Mouse (Mus musculus) left cerebral cortex, adult 2 months (tissue): ENCODE measurements at regions not wholly inside any gene's neighbourhood (a gene's known extent, or its start where the extent isn't known, plus 50 kb on each side); places are given as distances from the start of the nearest gene placed in this dataset.
"Not testable (repeated sequence)": the region's sequence is repeated elsewhere in the genome, so short reads cannot be mapped to it uniquely, and the experiment has no call there.

Experiments
- DNase-seq, 2 experiments: peaks; one replicate each; pipeline ENCODE4 v3.0.0; 2021 to 2022; ENCODE audit warnings: low spot score in 2 of 2, mixed read lengths in 1 of 2; ENCODE audit errors: extremely low spot score in 1 of 2
- H3K27ac ChIP-seq: fragments of 200-600 bp; 2 replicates; pipeline ENCODE4 v1.8.1; 2022
- H3K4me3 ChIP-seq: fragments of 200-600 bp; 2 replicates; pipeline ENCODE4 v1.8.1; 2022
- CTCF ChIP-seq: fragments of 200-600 bp; IDR thresholded peaks from 2 replicates; pipeline ENCODE4 v1.8.1; 2022; ENCODE audit warnings: antibody characterized with exemption, mild to moderate bottlenecking, moderate library complexity
- intact Hi-C: fragments of 180-260 bp; cut with DNase I; formaldehyde crosslinking; loops from one replicate; pipeline ENCODE4 v1.15.1; 2025

- TF ChIP-seq CTCF, result no peak
- intact Hi-C loops, result no loop called here
- no peak for DNase-seq
- no peak overlapping the region for H3K27ac ChIP-seq
- no peak overlapping the region for H3K4me3 ChIP-seq
Measured at GRCm38 (mm10) chr16:58072441-58072840, 317.9 kb upstream of the Col8a1 start.

- H3K27ac ChIP-seq, result no peak overlapping the region
- intact Hi-C loops, result no loop called here
Measured at GRCm38 (mm10) chr16:58100351-58100750, 307.9 kb upstream of the Dcbld2 start.

DNA sequence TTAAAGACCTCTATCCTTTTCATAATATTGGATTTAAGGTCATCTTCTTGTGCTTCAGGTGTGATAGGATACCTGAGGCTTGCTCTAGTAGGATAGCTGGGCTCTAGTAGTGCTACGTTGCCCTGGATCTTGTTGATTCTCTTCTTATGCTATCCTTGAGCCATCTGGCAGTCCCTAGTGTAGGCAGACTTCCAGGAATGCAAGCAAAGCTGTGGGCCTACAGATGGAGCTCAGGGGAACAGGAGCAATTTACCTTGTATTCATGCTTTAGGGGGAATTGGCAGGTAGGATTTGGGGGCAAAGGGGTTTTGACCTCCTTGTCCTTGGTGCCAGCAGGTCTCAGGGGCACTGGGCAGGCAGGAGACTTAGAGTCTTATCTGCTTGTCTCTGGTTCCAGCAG lies 297.8 kb upstream of the Dcbld2 start:
- no peak for TF ChIP-seq CTCF
- DNase-seq, result no peak

More at GRCm38 (mm10) chr16:58100351-58100750, 307.9 kb upstream of the Dcbld2 start:
- no peak overlapping the region for H3K4me3 ChIP-seq
- TF ChIP-seq CTCF, result no peak
- DNase-seq, result no peak

GRCm38 (mm10) chr16:58126086-58126485 lies 282.2 kb upstream of the Dcbld2 start:
- no peak for DNase-seq
- Histone ChIP-seq H3K27ac (no peak overlapping the region), H3K4me3 (no peak overlapping the region)
- intact Hi-C loops, result no loop called here
- no peak for TF ChIP-seq CTCF

More for the DNA sequence above, 297.8 kb upstream of the Dcbld2 start:
- intact Hi-C loops, result no loop called here
- Histone ChIP-seq H3K27ac (no peak overlapping the region), H3K4me3 (no peak overlapping the region)

DNA sequence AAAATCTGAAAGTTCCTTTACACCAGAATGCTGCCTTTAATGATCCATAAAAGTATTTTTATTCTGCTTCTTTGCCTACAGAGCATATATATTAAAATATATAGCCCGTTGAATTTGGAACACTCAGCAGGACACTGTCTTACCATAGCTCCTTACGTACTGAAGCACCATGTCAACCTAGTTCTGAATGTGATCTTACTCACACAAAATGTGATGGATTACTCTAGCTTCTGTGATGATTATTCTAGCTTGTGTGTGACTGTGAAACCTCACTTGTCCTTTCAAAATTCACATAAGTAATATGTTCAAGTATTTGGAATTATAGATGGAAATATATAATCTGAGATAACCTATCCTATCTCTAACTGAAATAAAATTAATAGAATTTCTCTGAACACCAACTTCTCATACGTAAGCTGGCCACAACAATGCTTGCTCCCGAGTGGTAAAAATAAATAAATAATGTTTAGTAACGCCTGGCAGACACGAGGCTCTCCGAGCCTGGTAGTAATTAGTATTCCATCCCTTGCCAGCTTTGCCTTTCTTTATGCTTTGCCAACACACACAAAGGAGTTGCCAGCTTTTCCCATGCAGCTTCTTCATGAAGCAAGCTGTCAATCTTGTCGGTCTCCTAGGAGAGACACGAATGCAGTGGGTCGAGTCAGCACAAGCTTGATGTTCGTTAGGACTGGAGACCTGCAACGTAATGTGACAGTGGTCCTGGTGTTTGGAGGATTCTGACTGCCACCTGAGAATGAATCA lies 271.9 kb upstream of the Dcbld2 start:
- Histone ChIP-seq H3K27ac (no peak overlapping the region), H3K4me3 (peak overlapping the region; percentile 22; the same call in 1 of the 2 replicates)
- DNase-seq, result no peak
- intact Hi-C loops, result no loop called here
- TF ChIP-seq CTCF, result no peak

DNA sequence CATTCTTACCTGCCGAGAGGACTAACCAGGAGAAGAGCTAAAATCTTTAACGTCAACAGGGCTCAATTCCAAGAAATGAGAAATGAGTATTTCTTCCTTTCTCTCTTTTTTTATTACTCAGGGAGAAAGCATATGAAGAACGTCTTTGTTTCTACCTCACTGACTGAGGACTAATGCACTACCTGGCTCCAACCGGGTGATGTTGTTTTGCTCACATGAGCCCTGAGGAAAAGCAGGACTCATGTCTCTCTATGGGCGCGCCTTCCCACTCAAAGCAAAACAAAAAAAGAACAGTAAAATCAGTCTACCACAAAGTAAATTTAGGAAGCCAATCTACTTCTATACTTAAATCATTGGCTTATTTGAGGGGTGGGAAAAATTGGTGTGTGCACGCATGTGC lies 271.3 kb upstream of the Dcbld2 start:
- Histone ChIP-seq H3K4me3 (peak overlapping the region; percentile 22; the same call in 1 of the 2 replicates), H3K27ac (no peak overlapping the region)
- no peak for TF ChIP-seq CTCF
- intact Hi-C loops, result no loop called here
- no peak for DNase-seq

- DNase-seq, result no peak
- no peak overlapping the region for H3K27ac ChIP-seq
- intact Hi-C loops, result no loop called here
- H3K4me3 ChIP-seq, result no peak overlapping the region
- no peak for TF ChIP-seq CTCF
Measured at GRCm38 (mm10) chr16:58137728-58138279, 270.4 kb upstream of the Dcbld2 start.

DNA sequence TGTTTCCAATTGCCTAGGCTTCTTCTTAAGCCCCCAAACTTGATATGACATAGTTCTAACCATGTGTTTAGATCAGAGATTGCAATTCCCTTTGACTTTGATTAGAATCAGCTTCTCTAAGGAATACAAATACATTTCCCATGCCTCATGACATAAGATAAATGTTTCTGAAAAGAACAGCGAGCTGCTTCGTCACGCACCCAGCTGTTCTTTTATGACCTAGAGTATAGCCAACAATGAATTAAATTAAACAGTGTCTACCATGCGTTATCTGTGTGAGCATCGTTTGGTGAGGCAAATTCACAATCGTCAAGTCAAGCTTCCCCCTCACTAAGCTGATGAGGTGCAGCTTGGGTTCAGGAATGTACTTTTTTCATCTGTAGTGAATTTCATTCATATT lies 261.8 kb upstream of the Dcbld2 start:
- TF ChIP-seq CTCF, result no peak
- no peak overlapping the region for H3K27ac ChIP-seq
- H3K4me3 ChIP-seq, result no peak overlapping the region
- intact Hi-C loops, result no loop called here
- no peak for DNase-seq

- no peak for DNase-seq
- intact Hi-C loops, result no loop called here
- no peak overlapping the region for H3K4me3 ChIP-seq
- H3K27ac ChIP-seq, result no peak overlapping the region
- TF ChIP-seq CTCF, result no peak
Measured at GRCm38 (mm10) chr16:58155538-58155937, 252.7 kb upstream of the Dcbld2 start.

DNA sequence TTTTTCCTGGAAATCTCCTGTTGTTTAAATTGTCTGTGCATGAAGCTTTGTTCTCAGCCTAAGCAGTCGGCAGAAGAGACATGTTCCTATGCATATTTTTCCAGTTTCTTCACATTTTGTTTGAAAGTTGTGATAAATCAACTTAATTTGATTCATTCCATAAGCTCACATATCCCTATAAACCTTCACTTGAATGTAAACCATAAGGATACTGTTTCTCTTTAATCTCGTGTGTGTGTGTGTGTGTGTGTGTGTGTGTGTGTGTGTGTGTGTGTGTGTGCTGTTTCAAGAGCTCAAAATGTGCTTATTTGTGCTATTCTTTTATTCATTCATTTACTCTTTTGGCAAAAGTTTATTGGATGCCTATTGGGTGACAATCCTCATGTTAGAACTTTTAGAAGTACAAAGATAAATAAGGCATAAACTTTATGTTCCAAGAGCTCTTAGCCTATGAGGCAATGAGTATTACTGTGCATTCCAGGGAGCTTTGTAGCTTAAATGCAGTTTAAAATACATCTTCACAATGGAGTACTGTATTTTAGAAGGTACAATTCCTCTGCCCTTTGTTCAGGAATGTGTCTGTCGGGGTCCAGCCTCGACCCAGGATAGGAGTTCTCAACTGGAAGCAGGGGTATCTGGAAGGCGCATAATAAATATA lies 229.4 kb upstream of the Dcbld2 start:
- intact Hi-C loops, result no loop called here
- no peak overlapping the region for H3K4me3 ChIP-seq
- no peak for TF ChIP-seq CTCF
- H3K27ac ChIP-seq, result no peak overlapping the region
- DNase-seq, result no peak

GRCm38 (mm10) chr16:58179981-58180380 lies 228.3 kb upstream of the Dcbld2 start:
- H3K27ac ChIP-seq, H3K4me3 ChIP-seq, DNase-seq, intact Hi-C loops: not testable (repeated sequence)
